Mouse (Mus musculus) embryonic stem cell, embryonic (primary cell): ENCODE data around the gene Ntf5.

Experiments
- CTCF ChIA-PET, 4 experiments: fragments of 300-600 bp in 2 of 4; fragments of 350-600 bp in 2 of 4; sonication (Branson Sonifier 250); formaldehyde crosslinking; loops; one replicate each; lab custom pipeline; 2022; ENCODE audit warnings: inconsistent platforms in 2 of 4; lab: Charles Lee
- POLR2A ChIA-PET, 4 experiments: fragments of 300-600 bp in 2 of 4; fragments of 350-600 bp in 2 of 4; sonication (Branson Sonifier 250); formaldehyde crosslinking; loops; one replicate each; lab custom pipeline; 2022; ENCODE audit warnings: antibody characterized with exemption in 4 of 4, inconsistent platforms in 1 of 4; lab: Charles Lee

The Ntf5 gene

GRCm38 (mm10) chr7:45409497-45410163 is 3.9 kb upstream of the Ntf5 start:
- ChIA-PET POLR2A (interaction anchor here in 2 of 4 experiments (0.7 to 39.9 kb wide), 8 partner anchors 10 to 110 kb away, joined by 3 to 1478 read pairs (median 4); partner anchors contain the start of genes Snrnp70 (in 2 of the 2), Lhb (in 1 of the 2), Lin7b (in 1 of the 2) and Ppfia3 (in 1 of the 2)), CTCF (interaction anchor here in 2 of 4 experiments (0.7 to 1.6 kb wide), 3 partner anchors 25 to 181 kb away, joined by 3 to 5 read pairs (median 5); partner anchors contain the start of gene Gys1 (in 1 of the 2))

- POLR2A ChIA-PET: interaction anchor here (0.8 to 2.1 kb wide), 20 partner anchors 7 to 320 kb away, joined by 3 to 19 read pairs (median 6); partner anchors contain the start of genes Ftl1 (in 2 of the 4), Gys1 (in 2 of the 4), Ruvbl2 (in 2 of the 4) and Kcna7 (in 1 of the 4)
- CTCF ChIA-PET: interaction anchor here in 3 of 4 experiments (0.6 to 2.1 kb wide), 4 partner anchors 7 to 112 kb away, joined by 3 to 22 read pairs (median 4); partner anchors contain the start of genes Gys1 (in 1 of the 3) and Kcna7 (in 1 of the 3)
Observed at GRCm38 (mm10) chr7:45412421-45412820, 1.1 kb upstream of the Ntf5 start.

GRCm38 (mm10) chr7:45413864-45414739 is 607 bp downstream of the Ntf5 start:
- ChIA-PET POLR2A (interaction anchor here (0.6 to 2.1 kb wide), 63 partner anchors 8 to 427 kb away, joined by 3 to 19 read pairs (median 4); partner anchors contain the start of genes Gys1 (in 3 of the 4), Kcna7 (in 3 of the 4), Ftl1 (in 2 of the 4) and Ruvbl2 (in 2 of the 4)), CTCF (interaction anchor here (0.6 to 2.1 kb wide), 14 partner anchors 9 to 268 kb away, joined by 3 to 22 read pairs (median 4); partner anchors contain the start of genes Kcna7 (in 2 of the 4), Gys1 (in 1 of the 4), Ppfia3 (in 1 of the 4) and Snrnp70 (in 1 of the 4))

GRCm38 (mm10) chr7:45414740-45415224 is 1.3 kb downstream of the Ntf5 start:
- POLR2A ChIA-PET: interaction anchor here in 1 of 4 experiments (0.7 to 2.1 kb wide), 3 partner anchors 19 to 61 kb away, joined by 3 to 8 read pairs (median 4); partner anchors contain the start of gene Gys1
- CTCF ChIA-PET: interaction anchor here in 1 of 4 experiments (0.6 kb wide), 1 partner anchor 25 kb away, joined by 3 read pairs; no protein-coding TSS in a partner anchor

GRCm38 (mm10) chr7:45415636-45416035 is 2.1 kb downstream of the Ntf5 start:
- CTCF ChIA-PET: interaction anchor here in 2 of 4 experiments (0.6 to 2.4 kb wide), 6 partner anchors 10 to 747 kb away, joined by 3 to 13 read pairs (median 6); partner anchors contain the start of genes Gys1 (in 2 of the 2) and Kcna7 (in 1 of the 2)
- POLR2A ChIA-PET: interaction anchor here in 3 of 4 experiments (0.6 to 8.4 kb wide), 12 partner anchors 9 to 394 kb away, joined by 3 to 114 read pairs (median 4); partner anchors contain the start of genes Gys1 (in 2 of the 3), Kcna7 (in 1 of the 3), Ppfia3 (in 1 of the 3) and Ruvbl2 (in 1 of the 3)

- POLR2A ChIA-PET: interaction anchor here (0.7 to 8.4 kb wide), 25 partner anchors 9 to 454 kb away, joined by 3 to 114 read pairs (median 4); partner anchors contain the start of genes Gys1 (in 3 of the 4), Snrnp70 (in 2 of the 4), Ftl1 (in 1 of the 4) and Kcna7 (in 1 of the 4)
- CTCF ChIA-PET: interaction anchor here in 3 of 4 experiments (0.6 to 6.0 kb wide), 9 partner anchors 13 to 155 kb away, joined by 3 to 39 read pairs (median 6); partner anchors contain the start of genes Gys1 (in 2 of the 3) and Kcna7 (in 1 of the 3)
Observed at GRCm38 (mm10) chr7:45417962-45418492, 4.5 kb downstream of the Ntf5 start.

- ChIA-PET POLR2A (interaction anchor here (0.5 to 8.4 kb wide), 46 partner anchors 11 to 636 kb away, joined by 3 to 114 read pairs (median 4); partner anchors contain the start of genes Gys1 (in 3 of the 4), Kcna7 (in 3 of the 4), Ccdc155 (in 2 of the 4) and Ftl1 (in 2 of the 4)), CTCF (interaction anchor here (0.5 to 6.0 kb wide), 13 partner anchors 14 to 325 kb away, joined by 3 to 39 read pairs (median 3); partner anchors contain the start of genes Kcna7 (in 2 of the 4), Gys1 (in 1 of the 4) and Ruvbl2 (in 1 of the 4))
Observed at GRCm38 (mm10) chr7:45419859-45420614, 6.5 kb downstream of the Ntf5 start.

GRCm38 (mm10) chr7:45420615-45420919 is 7.1 kb downstream of the Ntf5 start, which contains the start of gene Lhb:
TSS of gene Lhb (plus strand) at chr7:45420820.
- CTCF ChIA-PET: interaction anchor here (0.6 to 6.0 kb wide), 11 partner anchors 14 to 144 kb away, joined by 3 to 39 read pairs (median 5); partner anchors contain the start of genes Kcna7 (in 2 of the 4), Gys1 (in 1 of the 4) and Ruvbl2 (in 1 of the 4)
- POLR2A ChIA-PET: interaction anchor here (0.5 to 8.4 kb wide), 39 partner anchors 10 to 636 kb away, joined by 3 to 114 read pairs (median 4); partner anchors contain the start of genes Gys1 (in 3 of the 4), Ftl1 (in 2 of the 4), Kcna7 (in 2 of the 4) and Plekha4 (in 2 of the 4)

GRCm38 (mm10) chr7:45421194-45421593 is 7.7 kb downstream of the Ntf5 start:
- POLR2A ChIA-PET: interaction anchor here (0.5 to 8.4 kb wide), 26 partner anchors 9 to 615 kb away, joined by 3 to 114 read pairs (median 6); partner anchors contain the start of genes Ftl1 (in 2 of the 4), Gys1 (in 2 of the 4), Kcna7 (in 2 of the 4) and Ruvbl2 (in 2 of the 4)
- CTCF ChIA-PET: interaction anchor here in 3 of 4 experiments (0.6 to 6.0 kb wide), 8 partner anchors 11 to 144 kb away, joined by 3 to 39 read pairs (median 6); partner anchors contain the start of genes Gys1 (in 2 of the 3) and Kcna7 (in 2 of the 3)

- ChIA-PET CTCF (interaction anchor here in 1 of 4 experiments (0.7 kb wide), 1 partner anchor 217 kb away, joined by 5 read pairs; no protein-coding TSS in a partner anchor), POLR2A (interaction anchor here in 3 of 4 experiments (0.6 to 2.0 kb wide), 9 partner anchors 8 to 295 kb away, joined by 3 to 5 read pairs (median 4); partner anchors contain the start of genes Ntf5 (in 2 of the 3), Ftl1 (in 1 of the 3) and Gys1 (in 1 of the 3))
Observed at GRCm38 (mm10) chr7:45426556-45426955, 13.1 kb downstream of the Ntf5 start.

GRCm38 (mm10) chr7:45433835-45434202 is 20.3 kb downstream of the Ntf5 start:
- ChIA-PET CTCF (interaction anchor here (0.6 to 5.1 kb wide), 69 partner anchors 9 to 596 kb away, joined by 3 to 53 read pairs (median 4); partner anchors contain the start of genes Kcna7 (in 2 of the 4), Akt1s1 (in 1 of the 4), Aldh16a1 (in 1 of the 4) and Bax (in 1 of the 4)), POLR2A (interaction anchor here (0.6 to 10.2 kb wide), 79 partner anchors 8 to 449 kb away, joined by 3 to 114 read pairs (median 5); partner anchors contain the start of genes Ftl1 (in 3 of the 4), Lhb (in 3 of the 4), Ntf5 (in 3 of the 4) and Sphk2 (in 3 of the 4))

GRCm38 (mm10) chr7:45434203-45435015 is 20.9 kb downstream of the Ntf5 start, which contains the start of gene Gys1:
TSS of gene Gys1 (plus strand) at chr7:45434844.
- POLR2A ChIA-PET: interaction anchor here (0.5 to 10.2 kb wide), 111 partner anchors 8 to 533 kb away, joined by 3 to 114 read pairs (median 5); partner anchors contain the start of genes Ftl1 (in 3 of the 4), Lhb (in 3 of the 4), Ntf5 (in 3 of the 4) and Snrnp70 (in 3 of the 4)
- CTCF ChIA-PET: interaction anchor here (0.5 to 5.1 kb wide), 100 partner anchors 9 to 811 kb away, joined by 3 to 53 read pairs (median 4); partner anchors contain the start of genes Aldh16a1 (in 2 of the 4), Kcna7 (in 2 of the 4), Akt1s1 (in 1 of the 4) and Bax (in 1 of the 4)

- CTCF ChIA-PET: interaction anchor here (0.5 to 5.1 kb wide), 78 partner anchors 9 to 811 kb away, joined by 3 to 53 read pairs (median 4); partner anchors contain the start of genes Aldh16a1 (in 2 of the 4), Kcna7 (in 2 of the 4), Akt1s1 (in 1 of the 4) and Car11 (in 1 of the 4)
Observed at GRCm38 (mm10) chr7:45435038-45435437, 21.5 kb downstream of the Ntf5 start.

More at GRCm38 (mm10) chr7:45435038-45435437, 21.5 kb downstream of the Ntf5 start:
- POLR2A ChIA-PET: interaction anchor here (0.6 to 10.2 kb wide), 90 partner anchors 9 to 418 kb away, joined by 3 to 114 read pairs (median 5); partner anchors contain the start of genes Snrnp70 (in 4 of the 4), Ftl1 (in 3 of the 4), Lhb (in 3 of the 4) and Ntf5 (in 3 of the 4)
